Mouse (Mus musculus): ENCODE data around the gene Zfp933. TPM values are rescaled to one million over a fixed set of nuclear protein-coding genes. Genes with fewer than 3 reads are reported as not detected.
"Not testable (repeated sequence)": the region's sequence is repeated elsewhere in the genome, so short reads cannot be mapped to it uniquely, and the experiment has no call there.

Gene Zfp933
- polyA plus RNA-seq, 1 experiment from 2014 or later, result 6.9 TPM

DNA sequence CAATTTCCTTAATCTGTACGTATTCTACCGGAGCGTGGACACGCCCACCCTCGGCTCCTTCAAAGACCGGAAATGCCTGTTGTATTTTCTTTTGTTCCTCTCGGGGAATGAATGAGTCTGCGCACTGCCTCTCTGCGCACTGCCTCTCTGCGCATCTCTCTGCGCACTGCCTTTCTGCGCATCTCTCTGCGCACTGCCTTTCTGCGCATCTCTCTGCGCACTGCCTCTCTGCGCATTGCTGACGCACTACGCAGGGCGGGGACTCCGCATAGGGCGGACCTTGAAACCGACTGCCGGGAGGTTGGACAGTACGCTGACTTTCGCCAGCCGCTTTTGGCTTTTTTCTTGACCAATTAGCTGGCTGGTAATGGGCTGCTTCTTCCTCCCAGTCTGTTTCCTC is 8.9 kb downstream of the Zfp933 start:
- not testable (repeated sequence) for H3K27ac ChIP-seq (replicated peaks; ENCODE audit: low read depth, low read length); DNase-seq (ENCODE audit: low spot score); H3K4me3 ChIP-seq (ENCODE audit: low read depth, low read length); H3K4me2 ChIP-seq (ENCODE audit: low read depth, low read length); H3K4me1 ChIP-seq (ENCODE audit: control insufficient read depth, insufficient read depth, low read length); H3K9ac ChIP-seq (ENCODE audit: low read depth, low read length); H3K27me3 ChIP-seq (replicated peaks; ENCODE audit: control insufficient read depth, insufficient read depth, low read length); ATAC-seq (ENCODE audit: low read depth)
- Histone ChIP-seq H3K9me3 (ENCODE audit: control insufficient read depth, low read length) (peaks cover 41% of the 10 kb centered on the region), H3K36me3 (ENCODE audit: control insufficient read depth, insufficient read depth, low read length) (peaks cover 38% of the 10 kb centered on the region)
- 99% methylated on average over 15 of the region's 26 CpGs for WGBS

DNA sequence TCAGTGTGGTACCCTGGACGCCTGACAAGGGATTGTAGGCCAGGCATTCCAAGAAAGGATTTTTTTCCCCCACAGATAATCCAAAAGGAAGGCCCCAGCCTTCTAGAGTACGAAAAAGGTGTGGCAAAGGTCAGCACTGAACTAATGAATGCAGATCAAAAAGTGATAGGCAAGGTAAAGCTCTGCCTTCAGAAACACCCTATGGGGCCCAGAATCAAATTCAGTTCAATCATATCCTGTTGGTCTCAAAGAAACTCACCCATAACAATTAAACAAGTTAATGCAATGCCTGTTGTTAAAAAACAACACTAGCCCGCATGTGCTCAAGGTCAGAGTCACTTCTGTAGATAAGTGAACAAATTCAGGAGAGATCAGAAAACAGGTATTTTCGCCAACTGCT is 23.8 kb downstream of the Zfp933 start:
- DNase-seq (ENCODE audit: low spot score), result no peak
- 95% methylated on average over 4 of the region's 4 CpGs for WGBS
- Histone ChIP-seq H3K27me3 (replicated peaks; ENCODE audit: control insufficient read depth, insufficient read depth, low read length) (no peaks in the 10 kb centered on the region), H3K4me3 (ENCODE audit: low read depth, low read length) (no peak overlapping the region), H3K36me3 (ENCODE audit: control insufficient read depth, insufficient read depth, low read length) (peaks cover 60% of the 10 kb centered on the region), H3K27ac (replicated peaks; ENCODE audit: low read depth, low read length) (no peak overlapping the region), H3K4me1 (ENCODE audit: control insufficient read depth, insufficient read depth, low read length) (no peaks in the 10 kb centered on the region), H3K9ac (ENCODE audit: low read depth, low read length) (no peak overlapping the region), H3K9me3 (ENCODE audit: control insufficient read depth, low read length) (peaks cover 97% of the 10 kb centered on the region), H3K4me2 (ENCODE audit: low read depth, low read length) (no peak overlapping the region)
- ATAC-seq (ENCODE audit: low read depth), result no peak

DNA sequence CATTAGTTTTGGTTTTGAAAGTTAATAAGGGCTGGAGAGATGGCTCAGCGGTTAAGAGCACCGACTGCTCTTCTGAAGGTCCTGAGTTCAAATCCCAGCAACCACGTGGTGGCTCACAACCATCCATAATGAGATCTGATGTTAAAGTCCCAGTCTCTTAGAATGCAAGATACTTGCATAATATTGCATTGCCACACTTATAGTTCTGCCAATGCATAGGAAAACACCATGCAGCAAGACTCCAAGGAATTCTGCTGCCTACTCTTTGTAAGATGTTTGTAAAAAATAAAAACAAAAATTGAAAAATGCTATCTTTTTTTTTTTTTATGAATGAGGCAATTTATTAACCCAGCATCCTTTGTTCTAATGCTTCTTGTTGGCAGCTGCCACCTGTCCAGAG is 26.8 kb downstream of the Zfp933 start:
- H3K27me3 ChIP-seq (replicated peaks; ENCODE audit: control insufficient read depth, insufficient read depth, low read length); H3K4me2 ChIP-seq (ENCODE audit: low read depth, low read length); H3K4me1 ChIP-seq (ENCODE audit: control insufficient read depth, insufficient read depth, low read length); H3K27ac ChIP-seq (replicated peaks; ENCODE audit: low read depth, low read length); H3K9ac ChIP-seq (ENCODE audit: low read depth, low read length); DNase-seq (ENCODE audit: low spot score); H3K4me3 ChIP-seq (ENCODE audit: low read depth, low read length); ATAC-seq (ENCODE audit: low read depth): not testable (repeated sequence)
- 85% methylated on average over 3 of the region's 3 CpGs for WGBS
- peaks cover 81% of the 10 kb centered on the region for H3K9me3 ChIP-seq (ENCODE audit: control insufficient read depth, low read length)
- H3K36me3 ChIP-seq (ENCODE audit: control insufficient read depth, insufficient read depth, low read length), result peaks cover 30% of the 10 kb centered on the region

DNA sequence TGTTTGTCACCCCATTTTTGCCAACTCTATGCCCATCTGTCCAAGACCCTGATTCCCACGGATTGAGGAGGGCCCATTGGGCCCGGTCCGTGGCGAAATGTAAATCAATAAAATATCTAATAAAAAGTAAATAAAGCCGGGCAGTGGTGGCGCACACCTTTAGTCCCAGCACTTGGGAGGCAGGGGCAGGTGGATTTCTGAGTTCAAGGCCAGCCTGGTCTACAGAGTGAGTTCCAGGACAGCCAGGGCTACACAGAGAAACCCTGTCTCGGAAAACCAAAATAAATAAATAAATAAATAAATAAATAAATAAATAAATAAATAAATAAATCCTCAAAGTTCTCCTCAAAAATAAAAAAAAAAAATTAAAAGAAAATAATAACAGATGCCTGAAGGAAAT is 28.5 kb downstream of the Zfp933 start:
- H3K27ac ChIP-seq (replicated peaks; ENCODE audit: low read depth, low read length); DNase-seq (ENCODE audit: low spot score); H3K4me3 ChIP-seq (ENCODE audit: low read depth, low read length); H3K9ac ChIP-seq (ENCODE audit: low read depth, low read length); ATAC-seq (ENCODE audit: low read depth); H3K4me1 ChIP-seq (ENCODE audit: control insufficient read depth, insufficient read depth, low read length); H3K27me3 ChIP-seq (replicated peaks; ENCODE audit: control insufficient read depth, insufficient read depth, low read length); H3K4me2 ChIP-seq (ENCODE audit: low read depth, low read length): not testable (repeated sequence)
- 84% methylated on average over 7 of the region's 7 CpGs for WGBS
- Histone ChIP-seq H3K9me3 (ENCODE audit: control insufficient read depth, low read length) (peaks cover 66% of the 10 kb centered on the region), H3K36me3 (ENCODE audit: control insufficient read depth, insufficient read depth, low read length) (peaks cover 12% of the 10 kb centered on the region; the same call in 1 of the 2 replicates)

DNA sequence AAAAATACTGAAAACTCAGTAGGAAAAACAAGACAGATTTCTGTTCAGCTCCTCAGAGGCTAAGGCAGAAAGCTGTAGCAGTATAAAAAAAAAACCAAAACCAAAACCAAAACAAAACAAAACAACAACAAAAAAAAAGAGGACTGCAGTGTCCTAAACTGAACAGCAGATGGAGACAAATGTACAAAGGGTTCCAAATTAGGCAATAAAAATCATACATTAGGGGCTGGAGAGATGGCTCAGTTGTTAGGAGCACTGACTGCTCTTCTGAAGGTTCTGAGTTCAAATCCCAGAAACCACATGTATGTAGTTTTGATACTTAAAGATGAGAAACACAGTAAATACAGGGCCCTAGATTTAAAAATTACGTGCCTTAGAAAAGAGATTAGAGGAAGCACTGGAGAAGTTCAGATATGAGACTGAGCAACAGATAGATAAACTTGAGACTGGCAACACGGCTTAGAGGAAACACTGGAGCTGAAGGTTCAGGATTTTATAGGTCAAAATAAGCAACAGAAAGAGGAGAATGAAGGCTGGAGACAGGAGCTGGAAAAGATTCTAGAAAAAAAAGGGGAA is 33.5 kb downstream of the Zfp933 start:
- peaks cover 18% of the 10 kb centered on the region for H3K9me3 ChIP-seq (ENCODE audit: control insufficient read depth, low read length)
- H3K36me3 ChIP-seq (ENCODE audit: control insufficient read depth, insufficient read depth, low read length), result no peaks in the 10 kb centered on the region
- no peak overlapping the region for H3K9ac ChIP-seq (ENCODE audit: low read depth, low read length)
- ATAC-seq (ENCODE audit: low read depth), result no peak
- WGBS, result 76% methylated on average over 2 of the region's 2 CpGs
- no peaks in the 10 kb centered on the region for H3K27me3 ChIP-seq (replicated peaks; ENCODE audit: control insufficient read depth, insufficient read depth, low read length)
- H3K4me2 ChIP-seq (ENCODE audit: low read depth, low read length), result no peak overlapping the region
- no peaks in the 10 kb centered on the region for H3K4me1 ChIP-seq (ENCODE audit: control insufficient read depth, insufficient read depth, low read length)
- no peak overlapping the region for H3K27ac ChIP-seq (replicated peaks; ENCODE audit: low read depth, low read length)
- H3K4me3 ChIP-seq (ENCODE audit: low read depth, low read length), result no peak overlapping the region
- DNase-seq (ENCODE audit: low spot score), result no peak

DNA sequence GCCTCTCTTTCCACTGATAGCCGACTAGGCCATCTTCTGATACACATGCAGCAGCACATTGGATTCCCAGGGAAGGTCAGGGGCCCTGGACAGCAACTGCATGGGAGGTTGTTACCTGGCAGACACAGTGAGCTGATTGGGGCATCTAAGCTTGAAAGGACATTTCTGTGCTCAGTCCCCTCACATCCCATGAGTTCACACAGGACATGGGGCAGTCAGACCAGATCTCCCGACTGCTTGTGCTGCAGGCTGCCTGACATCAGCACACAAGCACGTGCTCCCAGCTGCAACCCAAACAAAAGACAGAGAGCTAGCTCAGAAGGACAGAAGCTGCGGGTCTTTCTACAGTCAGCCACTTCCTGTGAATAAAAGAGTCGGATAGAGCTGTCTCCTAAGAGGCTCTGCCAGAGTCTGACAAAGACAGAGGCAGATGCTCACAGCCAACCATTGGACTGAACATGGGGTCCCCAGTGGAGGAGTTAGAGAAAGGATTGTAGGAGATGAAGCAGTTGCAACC is 34.9 kb downstream of the Zfp933 start:
- no peak for DNase-seq (ENCODE audit: low spot score)
- H3K4me3 ChIP-seq (ENCODE audit: low read depth, low read length), result no peak overlapping the region
- ATAC-seq (ENCODE audit: low read depth), result no peak
- H3K4me1 ChIP-seq (ENCODE audit: control insufficient read depth, insufficient read depth, low read length), result no peaks in the 10 kb centered on the region
- no peak overlapping the region for H3K4me2 ChIP-seq (ENCODE audit: low read depth, low read length)
- H3K9ac ChIP-seq (ENCODE audit: low read depth, low read length), result no peak overlapping the region
- no peak overlapping the region for H3K27ac ChIP-seq (replicated peaks; ENCODE audit: low read depth, low read length)
- peaks cover 9% of the 10 kb centered on the region for H3K9me3 ChIP-seq (ENCODE audit: control insufficient read depth, low read length)
- H3K27me3 ChIP-seq (replicated peaks; ENCODE audit: control insufficient read depth, insufficient read depth, low read length), result no peaks in the 10 kb centered on the region
- 48% methylated on average over 5 of the region's 5 CpGs for WGBS
- no peaks in the 10 kb centered on the region for H3K36me3 ChIP-seq (ENCODE audit: control insufficient read depth, insufficient read depth, low read length)

DNA sequence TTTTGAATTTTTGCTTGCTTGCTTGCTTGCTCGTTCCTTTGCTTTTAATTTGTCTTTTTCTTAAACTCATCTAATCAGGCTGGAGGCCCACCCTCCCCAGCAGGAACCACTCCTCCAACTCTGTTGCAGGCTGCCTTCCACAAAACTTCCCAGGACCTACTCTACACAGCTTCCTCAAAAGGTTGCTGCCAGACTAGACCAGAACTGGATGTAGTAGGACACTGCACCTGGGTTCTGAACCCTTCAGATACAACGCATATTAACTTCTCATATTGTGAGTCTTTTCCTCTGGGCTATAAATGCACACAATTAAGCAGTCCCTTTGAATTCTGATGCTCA is 38.2 kb downstream of the Zfp933 start:
- H3K9ac ChIP-seq (ENCODE audit: low read depth, low read length), result not testable (repeated sequence)

DNA sequence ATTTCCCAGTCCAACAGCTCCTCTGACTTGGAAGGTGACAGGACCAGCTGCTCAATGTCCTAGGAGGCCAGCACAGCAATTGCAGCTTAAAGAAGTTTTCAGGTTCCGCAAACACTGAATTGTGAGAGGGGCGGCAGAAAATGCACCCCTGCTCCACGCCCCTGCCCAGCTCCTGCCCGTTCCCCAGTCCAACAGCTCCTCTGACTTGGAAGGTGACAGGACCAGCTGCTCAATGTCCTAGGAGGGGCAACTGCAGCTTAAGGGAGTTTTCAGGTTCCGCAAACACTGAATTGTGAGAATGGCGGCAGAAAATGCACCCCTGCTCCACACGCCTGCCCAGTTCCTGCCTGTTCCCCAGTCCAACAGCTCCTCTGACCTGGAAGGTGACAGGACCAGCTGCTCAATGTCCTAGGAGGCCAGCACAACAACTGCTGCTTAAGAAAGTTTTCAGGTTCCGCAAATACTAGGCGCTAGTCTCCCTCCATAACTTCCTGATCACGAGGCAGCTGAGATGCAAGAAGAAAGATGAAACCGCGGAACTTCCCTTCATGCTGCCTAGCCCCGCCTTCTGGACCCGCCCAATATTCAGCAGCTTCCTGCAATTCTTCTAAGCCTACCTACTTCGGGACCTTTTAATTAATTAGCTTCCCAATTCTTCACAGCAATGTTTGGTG is 38.7 kb downstream of the Zfp933 start, which contains the start of gene Zfp984:
Zfp984 (minus strand) TSS at position 497 of the 674 bp plus-strand sequence.
- H3K9ac ChIP-seq (ENCODE audit: low read depth, low read length), result peak within 1 kb of the TSS; percentile 61
- 15% methylated on average over 15 of the region's 15 CpGs for WGBS
- peak within 1 kb of the TSS; percentile 61 for H3K4me2 ChIP-seq (ENCODE audit: low read depth, low read length)
- ATAC-seq (ENCODE audit: low read depth) (peak; percentile 60; the same call in 1 of the 2 replicates), DNase-seq (ENCODE audit: low spot score) (peak; percentile 82)
- not testable (repeated sequence) for H3K27me3 ChIP-seq (replicated peaks; ENCODE audit: control insufficient read depth, insufficient read depth, low read length); H3K4me1 ChIP-seq (ENCODE audit: control insufficient read depth, insufficient read depth, low read length); H3K36me3 ChIP-seq (ENCODE audit: control insufficient read depth, insufficient read depth, low read length); H3K9me3 ChIP-seq (ENCODE audit: control insufficient read depth, low read length)
- 0 out of 2 replicates have a peak within 1 kb of the TSS, but pooled peaks have one; percentile 24 for H3K27ac ChIP-seq (replicated peaks; ENCODE audit: low read depth, low read length)
- H3K4me3 ChIP-seq (ENCODE audit: low read depth, low read length), result peak within 1 kb of the TSS; percentile 45

More for the DNA sequence above, 38.2 kb downstream of the Zfp933 start:
- not testable (repeated sequence) for H3K27me3 ChIP-seq (replicated peaks; ENCODE audit: control insufficient read depth, insufficient read depth, low read length); ATAC-seq (ENCODE audit: low read depth); H3K9me3 ChIP-seq (ENCODE audit: control insufficient read depth, low read length); H3K4me1 ChIP-seq (ENCODE audit: control insufficient read depth, insufficient read depth, low read length); DNase-seq (ENCODE audit: low spot score); H3K27ac ChIP-seq (replicated peaks; ENCODE audit: low read depth, low read length); H3K36me3 ChIP-seq (ENCODE audit: control insufficient read depth, insufficient read depth, low read length)
- Histone ChIP-seq H3K4me2 (ENCODE audit: low read depth, low read length) (peak overlapping the region; percentile 61), H3K4me3 (ENCODE audit: low read depth, low read length) (peak overlapping the region; percentile 45)
- WGBS, result 54% methylated on average over 2 of the region's 2 CpGs
